Mouse (Mus musculus) fibroblast of lung, adult 2 months (primary cell): ENCODE data around the gene Gm20518.

Experiments used
- DNase-seq: peaks from one replicate; pipeline ENCODE4 v3.0.0-alpha.2; 2011; ENCODE audit warnings: low read depth

The Gm20518 gene

DNA sequence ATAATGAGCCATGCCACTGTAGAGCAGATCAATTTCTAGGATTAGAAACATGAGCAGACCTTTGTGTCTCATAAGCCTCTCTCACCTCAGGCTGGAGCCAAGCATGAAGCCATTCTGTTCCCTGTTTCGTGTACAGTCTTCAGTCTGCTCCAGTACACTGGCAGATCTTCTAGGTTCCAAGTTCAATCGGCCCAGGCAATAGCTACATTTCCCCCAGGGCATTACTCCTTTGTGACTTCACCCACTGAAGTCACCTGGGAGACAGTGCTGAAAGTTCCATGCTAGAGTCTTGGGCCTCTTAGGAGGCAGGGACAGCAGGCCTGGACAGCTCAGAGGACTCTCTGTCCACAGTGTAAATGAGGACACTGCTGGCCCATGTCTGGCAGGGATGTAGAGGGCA lies 2.5 kb upstream of the Gm20518 start, which contains the start of gene Tssk1:
Gene Tssk1 (plus strand): TSS at position 301 of the 400 bp plus-strand sequence.
- no peak for DNase-seq

DNA sequence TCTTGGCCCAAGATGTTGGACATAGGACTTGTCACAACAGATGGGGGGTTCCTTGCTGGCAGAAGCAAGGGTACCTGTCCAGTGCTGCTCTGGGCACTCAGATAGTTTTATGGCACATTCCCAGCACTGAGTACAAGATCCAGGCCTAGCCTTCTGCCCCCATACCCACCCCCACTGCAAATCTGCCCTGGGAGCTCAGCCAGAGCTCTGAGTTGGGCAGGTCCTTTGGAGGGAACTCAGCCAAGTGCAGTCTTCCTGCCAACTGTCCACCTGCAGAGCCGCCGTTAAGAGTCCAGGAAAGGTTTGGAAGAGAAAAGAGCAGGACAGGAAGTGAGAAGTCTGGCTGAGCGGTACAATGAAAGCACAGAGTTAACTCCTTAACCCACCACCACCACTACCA lies 1.1 kb upstream of the Gm20518 start:
- DNase-seq, result no peak

DNA sequence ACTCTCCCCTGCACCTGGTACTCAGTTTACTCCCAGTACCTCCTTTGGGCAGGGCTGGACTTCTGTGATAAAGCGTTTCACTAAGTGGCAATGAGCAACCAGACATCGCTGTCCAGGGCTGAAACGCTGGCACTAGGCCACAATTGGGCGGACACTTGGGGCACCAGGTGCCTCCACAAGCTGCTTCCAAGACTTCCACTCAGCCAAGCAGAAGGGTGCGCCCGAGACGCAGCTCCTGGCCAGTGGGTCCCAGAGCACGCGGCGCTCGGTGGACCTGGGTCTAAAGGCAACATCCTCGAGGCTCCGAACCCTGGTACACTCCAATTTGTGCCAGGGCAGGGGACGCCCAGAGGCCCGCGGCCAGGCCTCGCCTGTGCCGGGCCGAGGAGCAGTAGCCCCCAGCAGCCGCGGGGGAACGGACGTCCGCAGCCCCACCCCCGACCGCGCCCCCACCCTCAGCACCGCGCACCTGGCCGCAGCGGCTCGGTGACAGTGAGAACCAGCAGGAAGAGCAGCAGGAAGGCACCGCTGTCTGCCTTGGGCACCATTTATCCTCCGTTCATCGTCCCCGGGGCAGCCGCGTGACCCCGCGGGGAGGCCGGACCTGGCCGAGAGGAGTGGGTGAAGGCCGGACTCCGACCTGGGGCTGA lies 429 bp downstream of the Gm20518 start:
- DNase-seq, result peak; percentile 53

DNA sequence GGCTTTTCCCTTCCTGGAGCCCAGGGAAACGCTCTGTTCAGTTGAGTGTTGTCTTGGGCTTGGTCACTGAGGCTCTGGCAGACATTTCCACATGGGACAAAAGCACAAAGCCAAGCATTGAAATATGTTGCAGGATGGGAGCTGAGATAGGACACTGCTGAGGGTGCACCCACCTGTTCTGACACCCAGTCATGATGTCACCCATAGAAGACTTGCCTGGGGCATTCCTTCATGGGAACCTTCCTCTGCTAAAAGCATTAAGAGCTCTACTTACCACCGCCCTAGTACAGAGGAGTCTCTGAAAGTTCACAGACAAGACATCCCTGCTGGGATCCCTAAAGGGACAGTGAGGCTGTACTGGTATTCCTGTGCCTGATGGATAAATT lies 1.1 kb downstream of the Gm20518 start:
- DNase-seq, result no peak

DNA sequence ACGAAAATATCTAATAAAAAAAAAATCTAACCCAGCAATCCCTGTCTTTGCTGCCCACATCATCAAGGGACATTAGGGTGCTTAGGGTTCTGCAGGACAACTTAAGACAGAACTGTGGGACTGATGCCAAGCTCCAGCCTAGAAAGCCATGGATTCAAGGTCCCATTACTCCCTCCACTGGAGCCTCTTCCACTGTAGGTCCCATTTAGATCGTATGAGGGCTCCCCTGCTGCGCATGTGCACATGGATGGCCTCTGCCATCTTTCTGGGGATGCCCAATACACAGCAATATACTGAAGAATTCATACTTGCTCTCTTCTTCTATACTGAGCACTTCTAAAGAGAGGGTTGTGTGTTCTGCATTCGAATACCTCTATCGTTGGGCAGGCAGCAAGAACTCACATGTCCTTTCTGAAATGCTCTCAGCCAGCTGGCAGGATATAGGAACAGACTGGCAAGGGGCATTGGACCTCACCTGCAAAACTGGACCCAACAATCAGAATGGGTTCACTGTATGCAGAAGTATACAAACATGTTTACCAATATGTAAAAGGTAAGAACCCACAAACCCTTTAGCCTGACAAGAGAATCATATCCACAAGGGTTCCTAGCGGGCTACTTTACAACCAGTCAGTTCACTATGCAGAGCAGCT lies 1.7 kb downstream of the Gm20518 start:
- no peak for DNase-seq

DNA sequence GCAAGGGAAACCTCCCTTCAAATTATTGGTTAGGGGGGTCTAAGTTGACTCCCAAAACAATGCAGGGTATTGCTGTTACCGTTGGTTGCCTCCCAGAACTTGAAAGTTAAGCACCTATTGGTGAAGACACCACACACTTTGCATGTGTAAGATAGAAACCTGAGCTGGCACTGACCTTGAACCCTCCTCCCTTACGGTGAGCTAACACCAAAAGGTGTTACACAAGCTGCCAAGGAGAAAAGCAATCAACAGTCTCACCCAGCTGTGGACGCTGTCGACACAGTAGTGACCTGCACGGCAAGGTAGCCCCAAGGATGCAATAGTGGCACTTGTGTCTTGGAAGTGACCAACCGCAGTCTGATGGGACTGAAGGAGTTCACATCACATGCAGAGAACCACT lies 7.4 kb downstream of the Gm20518 start:
- no peak for DNase-seq

DNA sequence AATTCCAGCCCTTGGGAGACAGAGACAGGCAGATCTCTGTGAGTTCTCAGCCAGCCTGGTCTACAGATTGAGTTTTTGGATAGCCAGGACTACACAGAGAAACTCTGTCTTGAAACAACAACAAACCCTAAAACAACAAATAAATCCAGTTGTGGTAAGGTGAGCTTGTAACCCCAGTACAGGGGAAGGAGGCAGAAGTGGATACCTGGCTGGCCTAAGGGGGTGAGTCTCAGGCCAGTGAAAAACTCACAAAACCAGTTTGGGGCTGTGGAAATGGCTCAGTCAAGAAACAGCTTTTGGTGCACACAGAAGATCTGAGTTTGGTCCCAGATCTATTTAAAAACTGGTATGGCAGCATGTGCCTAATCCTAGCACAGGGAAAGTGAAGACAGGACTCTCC lies 9.3 kb downstream of the Gm20518 start:
- no peak for DNase-seq

DNA sequence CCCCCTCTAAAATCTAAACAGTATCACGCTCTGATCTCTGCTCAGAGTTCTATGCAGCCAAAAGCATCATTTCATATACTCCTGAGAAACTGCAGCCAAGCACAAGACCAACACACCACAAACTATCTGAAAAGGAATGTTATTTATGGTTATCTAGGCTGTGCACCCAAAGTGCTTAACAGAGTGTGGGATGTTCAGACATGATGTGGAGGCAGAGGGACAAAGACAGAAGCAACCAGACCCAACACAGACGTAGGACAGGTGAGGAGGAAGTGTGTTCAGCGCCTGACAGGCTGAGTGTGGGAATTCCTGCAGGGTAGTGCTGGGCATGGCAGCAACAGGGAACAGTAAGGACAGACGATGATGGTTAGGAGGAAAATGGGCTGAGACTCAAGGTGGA lies 11.9 kb downstream of the Gm20518 start:
- no peak for DNase-seq

DNA sequence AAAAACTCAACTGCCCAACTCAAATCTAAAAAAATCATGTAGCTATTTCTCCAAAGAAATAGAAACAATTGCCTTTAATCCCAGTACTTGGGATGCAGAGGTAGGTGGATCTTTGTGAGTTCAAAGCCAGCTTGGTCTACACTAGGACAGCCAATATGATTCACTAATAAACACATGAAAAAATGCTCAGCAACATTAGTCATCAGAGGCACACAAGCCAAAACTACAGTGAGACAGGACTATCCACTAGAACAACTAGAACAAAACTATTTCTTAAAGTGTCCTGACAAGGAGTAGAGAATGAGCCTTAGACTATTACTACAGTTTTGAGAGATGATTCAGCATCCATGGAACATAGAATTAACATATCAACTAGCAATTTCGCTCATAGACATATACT lies 15.4 kb downstream of the Gm20518 start:
- no peak for DNase-seq

DNA sequence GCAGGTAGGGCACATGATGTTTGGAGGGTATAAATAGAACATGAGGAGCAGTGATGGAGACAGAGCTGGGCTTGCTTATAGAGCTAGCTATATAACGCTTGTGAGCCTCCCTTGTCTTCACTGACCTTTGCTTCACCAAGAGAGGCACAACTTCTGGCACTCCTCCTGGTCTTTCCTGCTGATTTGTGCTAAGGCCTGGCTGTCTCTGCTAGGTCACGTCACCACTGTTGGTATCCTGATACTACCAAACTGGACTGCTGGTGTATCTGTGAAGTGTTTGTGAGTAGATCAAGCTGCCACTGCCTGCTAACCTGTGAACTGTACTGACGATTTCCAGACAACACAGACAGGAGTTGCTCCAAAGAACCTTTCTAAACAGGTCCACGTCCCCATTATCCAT lies 16.3 kb downstream of the Gm20518 start:
- no peak for DNase-seq

DNA sequence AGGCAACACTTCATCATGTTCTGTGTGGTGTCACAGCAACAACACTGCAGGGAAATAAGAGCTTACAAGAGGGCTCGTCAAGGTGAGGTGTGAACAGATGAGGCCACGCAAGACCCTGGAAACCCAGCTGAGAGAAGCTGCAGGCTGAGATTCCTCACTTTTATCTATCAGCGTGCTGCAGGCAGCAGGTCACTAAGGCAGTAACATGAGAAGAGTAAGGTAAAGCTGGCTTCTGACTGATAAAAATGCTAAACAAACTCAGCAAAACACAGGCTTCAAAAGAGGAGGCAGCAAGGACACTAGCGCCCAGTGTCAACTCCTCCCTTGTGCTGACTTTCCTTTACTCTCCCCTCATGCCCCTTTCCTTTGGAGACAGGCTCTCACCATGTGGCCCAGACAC lies 18.5 kb downstream of the Gm20518 start:
- DNase-seq, result no peak

DNA sequence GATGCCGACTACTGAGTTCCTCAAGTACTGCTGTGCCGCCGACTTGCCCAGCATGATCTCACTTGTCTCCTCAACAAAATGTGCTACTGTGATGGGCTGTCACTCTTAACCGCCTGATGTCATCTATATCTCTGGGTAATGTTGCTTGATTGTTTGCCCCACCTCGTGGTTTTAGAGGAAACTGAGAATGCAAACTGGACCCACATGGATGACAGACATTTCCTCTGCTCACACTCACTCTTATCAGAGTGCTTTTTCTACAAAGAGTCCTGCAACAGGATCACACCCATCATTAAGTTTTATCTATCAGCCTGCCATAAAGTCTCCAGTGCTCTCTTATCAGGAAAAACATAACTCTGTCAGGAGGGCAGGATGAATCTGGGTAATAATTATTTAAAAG lies 20.2 kb downstream of the Gm20518 start:
- DNase-seq, result no peak

DNA sequence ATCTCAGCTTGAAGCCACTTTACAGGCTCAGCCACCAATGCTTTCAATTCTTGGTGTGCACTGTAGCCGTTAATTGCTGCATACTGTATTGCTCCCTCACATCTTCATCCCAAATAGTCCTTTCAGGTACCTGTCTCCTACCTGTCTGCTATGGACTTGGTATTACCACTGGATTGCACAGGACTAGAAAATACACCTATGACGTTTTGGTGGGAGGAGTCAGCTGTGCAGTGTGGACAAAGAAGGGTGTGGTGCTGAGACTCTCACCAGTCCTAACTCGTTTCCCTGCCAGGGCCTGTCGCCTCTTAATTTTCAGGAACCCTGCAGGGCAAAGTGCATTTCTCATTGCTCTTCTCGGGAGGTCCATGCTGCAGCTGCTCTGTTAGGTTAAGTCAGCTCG lies 25.7 kb downstream of the Gm20518 start:
- no peak for DNase-seq

DNA sequence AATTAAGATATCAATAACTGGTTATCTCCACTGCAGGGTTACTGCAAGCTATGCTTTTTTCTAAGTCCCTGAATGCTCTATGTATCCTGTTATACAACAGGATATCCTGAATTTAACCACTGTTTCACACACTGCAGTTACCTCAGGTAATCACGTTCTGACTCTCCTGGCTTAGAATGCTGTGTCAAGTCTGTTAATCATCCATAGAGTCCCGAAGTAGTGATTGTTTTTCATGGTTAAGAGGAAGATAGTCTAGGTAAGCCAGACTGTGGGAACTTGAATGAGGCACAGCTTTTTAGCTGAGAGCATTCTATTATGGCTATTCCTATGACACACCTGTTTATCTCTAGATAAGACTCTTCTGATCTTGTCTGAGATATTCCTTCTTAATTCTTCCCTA lies 26.2 kb downstream of the Gm20518 start:
- DNase-seq, result no peak

DNA sequence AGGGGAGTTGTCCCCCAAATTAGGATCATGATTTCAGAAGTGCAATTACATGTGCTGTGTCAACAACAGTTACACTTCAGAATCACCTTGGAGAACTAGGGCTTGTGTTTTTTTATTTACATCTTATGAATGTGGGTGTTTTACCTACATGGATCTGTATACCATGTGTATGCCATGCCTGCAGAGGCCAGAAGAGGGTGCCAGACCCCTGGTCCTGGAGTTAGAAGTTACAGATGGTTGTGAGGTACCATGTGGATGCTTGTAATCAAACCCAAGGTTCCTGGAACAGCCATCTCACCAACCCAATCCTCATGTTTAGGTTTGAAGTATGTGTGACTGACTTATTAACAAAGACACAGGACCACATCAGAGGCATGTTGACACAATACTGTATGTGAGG lies 32.9 kb downstream of the Gm20518 start:
- DNase-seq, result no peak

DNA sequence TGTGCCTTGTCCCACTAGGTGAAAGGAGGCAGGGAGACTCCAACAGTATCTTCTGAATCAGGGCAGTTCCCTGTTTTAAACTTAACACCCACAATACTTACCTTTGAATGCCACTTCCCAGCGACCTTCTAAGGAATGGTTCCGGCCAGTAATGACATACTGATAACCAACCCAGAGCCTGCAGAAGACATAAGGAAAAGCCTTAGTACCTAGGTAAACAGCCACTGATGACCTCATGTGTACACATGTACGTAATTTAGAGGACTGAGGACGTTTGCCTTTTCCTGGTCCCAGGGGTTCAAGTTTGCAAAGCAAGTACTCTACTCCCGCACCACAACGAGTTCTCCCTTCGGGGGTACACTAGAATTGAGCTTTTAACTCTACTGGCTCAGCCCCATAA lies 34.3 kb downstream of the Gm20518 start:
- DNase-seq, result no peak

DNA sequence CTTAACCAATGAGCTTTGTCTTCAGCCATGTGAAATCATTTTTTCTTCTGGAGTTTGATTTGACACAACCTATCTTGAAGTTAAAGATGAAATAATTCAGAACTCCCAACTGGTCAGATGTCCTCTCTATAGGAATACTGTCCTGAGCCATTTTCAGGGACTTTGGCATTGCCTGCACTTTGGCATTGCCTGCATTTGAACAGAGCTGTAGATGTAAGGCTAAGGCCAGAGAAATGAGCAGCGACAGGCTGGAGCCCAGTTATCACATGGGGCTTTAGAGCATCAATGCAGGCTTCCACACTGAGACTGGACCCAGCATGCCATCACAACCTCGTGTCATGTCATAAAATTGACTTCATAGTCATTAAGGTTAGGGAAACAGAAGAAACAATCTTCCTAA lies 38.2 kb downstream of the Gm20518 start:
- no peak for DNase-seq

DNA sequence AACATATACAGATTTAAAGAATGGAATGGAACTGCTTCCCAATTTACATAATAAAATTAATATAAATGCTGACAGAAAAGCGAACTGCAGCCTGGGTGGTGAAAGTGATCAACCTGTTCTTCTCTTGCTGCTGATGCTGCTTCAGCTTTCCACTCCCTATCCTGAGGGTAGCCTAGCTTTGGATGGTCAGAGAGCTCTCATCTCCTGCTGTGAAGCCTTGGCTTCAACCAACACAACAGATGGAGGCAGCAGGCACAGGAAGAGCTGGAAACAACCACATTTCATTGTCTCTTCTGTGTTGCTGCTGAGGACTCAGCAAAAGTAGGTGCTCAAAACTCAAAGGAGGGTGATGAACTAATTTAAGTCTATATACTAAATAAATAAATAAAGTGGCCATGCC lies 39.6 kb downstream of the Gm20518 start:
- no peak for DNase-seq

DNA sequence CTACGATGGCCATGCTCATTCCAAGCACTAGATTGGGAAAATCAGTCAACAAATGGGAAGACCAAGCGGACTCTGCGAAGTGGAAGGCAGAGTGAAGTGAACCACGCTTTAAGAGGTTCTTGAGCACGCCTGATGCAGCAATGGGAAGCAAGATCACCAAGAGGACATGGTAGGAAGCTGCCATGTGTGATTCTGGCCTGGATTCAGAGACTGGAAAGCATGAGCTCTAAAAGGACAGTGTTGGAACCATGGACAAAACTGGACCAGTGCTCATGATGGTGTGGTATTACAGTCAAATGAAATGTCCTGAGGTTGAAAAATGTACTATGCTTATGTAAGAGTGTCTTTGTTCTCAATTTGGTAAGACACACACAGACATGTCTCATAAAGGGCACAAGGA lies 40.1 kb downstream of the Gm20518 start:
- DNase-seq, result no peak

DNA sequence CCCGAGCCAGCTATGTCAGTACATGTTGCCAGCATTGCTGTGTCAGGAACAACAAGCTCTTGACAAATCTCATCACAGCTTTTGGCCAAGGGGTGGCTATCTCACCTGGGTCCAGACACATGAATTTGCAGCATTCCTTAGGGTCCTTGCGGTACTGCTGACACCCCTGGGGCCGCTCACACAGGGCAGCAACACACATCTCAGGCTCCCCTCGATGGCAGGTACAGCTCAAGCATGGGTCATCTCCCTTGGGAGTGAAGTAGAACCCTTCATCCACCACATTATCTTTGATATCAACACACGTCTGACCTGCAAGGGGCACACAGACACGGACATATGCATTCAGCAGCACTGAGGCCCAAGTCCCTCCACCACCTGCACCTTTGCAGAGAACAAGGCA lies 42.0 kb downstream of the Gm20518 start:
- DNase-seq, result no peak

DNA sequence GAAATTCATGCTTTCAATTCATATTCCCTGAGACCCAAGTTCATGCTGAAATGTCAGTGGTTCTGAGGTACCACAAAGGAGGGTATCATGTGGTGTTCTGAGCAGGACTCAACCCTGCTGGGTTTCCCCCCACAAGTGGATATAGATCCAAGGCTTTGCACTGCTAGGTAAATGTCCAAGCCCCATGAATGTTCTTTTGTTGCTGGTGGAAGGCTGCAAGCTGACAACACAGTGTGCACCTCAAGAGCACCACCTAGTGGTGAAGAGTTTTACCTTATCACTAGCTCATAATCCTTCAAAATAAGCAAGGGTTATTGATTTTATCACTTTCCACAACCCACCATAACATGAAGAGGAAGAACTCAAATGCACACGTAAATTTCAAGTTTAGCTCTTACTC lies 42.5 kb downstream of the Gm20518 start:
- DNase-seq, result peak; percentile 12

DNA sequence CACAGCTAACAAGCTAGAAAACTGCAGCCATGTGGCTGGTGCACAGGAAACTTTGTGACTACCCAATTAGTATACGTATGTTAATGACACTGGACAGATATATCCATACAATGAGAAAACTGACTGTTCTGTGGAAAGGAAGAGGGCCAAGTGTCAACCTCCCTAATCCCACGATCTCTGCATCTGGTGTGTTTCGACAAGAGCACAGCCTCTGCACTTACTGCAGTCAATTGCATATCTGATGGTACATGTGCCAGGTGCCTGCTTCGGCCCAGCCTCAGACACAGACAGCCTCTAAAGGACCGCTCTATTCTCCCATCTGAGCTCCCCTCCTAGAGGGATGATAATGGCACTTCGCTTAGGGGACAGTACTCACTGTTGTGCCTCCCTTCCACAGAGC lies 43.0 kb downstream of the Gm20518 start:
- no peak for DNase-seq

DNA sequence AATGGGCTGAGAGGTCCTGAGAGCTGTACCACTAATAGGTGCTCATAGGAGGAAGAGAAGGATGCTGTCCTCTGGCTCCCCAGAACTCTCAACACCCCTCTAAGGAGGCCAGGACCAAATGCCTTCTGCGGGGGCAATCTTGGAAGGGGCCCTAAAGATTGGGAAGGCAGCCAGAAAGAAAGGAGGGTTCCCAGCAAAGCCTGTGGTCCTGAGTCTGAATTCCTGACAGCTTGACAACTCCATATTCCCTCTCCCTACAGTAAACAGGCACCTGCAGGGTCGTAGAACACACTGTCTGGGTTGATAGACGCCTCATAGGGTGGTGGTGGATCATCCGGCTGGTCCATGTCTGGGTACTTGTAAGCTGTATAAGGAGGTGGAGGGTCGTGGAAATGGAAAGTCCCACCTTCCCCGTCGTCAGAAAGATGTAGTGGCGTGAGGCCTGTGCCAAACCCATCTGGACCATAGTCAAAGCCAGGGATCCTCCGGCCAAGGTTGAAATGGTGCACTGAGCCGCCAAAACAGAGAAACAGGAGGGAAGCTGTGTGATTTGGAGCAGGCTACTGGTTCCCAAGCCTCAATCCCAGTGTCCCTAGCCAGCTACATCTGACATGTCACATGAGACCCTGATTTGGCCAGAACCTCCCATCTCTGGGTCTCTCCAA lies 47.6 kb downstream of the Gm20518 start:
- DNase-seq, result no peak

DNA sequence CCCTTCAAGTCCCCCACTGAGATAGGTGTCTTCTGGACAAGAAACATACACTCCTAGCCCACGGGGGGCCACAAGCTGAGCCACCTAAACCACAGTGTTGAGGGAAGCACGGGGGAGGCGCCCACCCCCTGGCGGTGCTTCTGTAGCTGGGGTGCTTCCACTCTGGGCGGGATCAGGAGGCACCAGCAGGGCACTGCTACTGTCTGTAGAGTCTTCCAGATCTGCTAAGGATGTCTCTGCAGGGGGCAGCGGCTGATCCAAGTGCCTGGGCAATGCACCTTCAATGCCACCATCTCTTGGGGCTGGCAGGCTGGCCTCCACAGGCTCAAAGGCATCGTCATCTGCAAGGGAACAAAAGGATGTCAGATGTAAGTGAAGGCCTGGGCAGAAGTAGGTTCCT lies 49.0 kb downstream of the Gm20518 start:
- DNase-seq, result no peak
